Comparison of ENCODE assay signal across 26 mouse cellular contexts in genomic region chr16:85738606-85739195, GRCm38 (mm10).
A peak's percentile ranks its signal among the peaks of the same experiment; 100 is the strongest.
DNase-seq lines count a peak whose midpoint lies in the region; ATAC-seq and TF ChIP-seq lines count a peak whose summit lies in the region.
"Had no signal": no experiment of that assay in that cellular context is flagged by ENCODE, and none has a peak within 500 bp of the region (broad histone marks: within the 10 kb centered on the region; RNA-seq: fewer than 3 reads in every experiment).

No protein-coding gene starts in this region.

- H3K27me3 ChIP-seq in midbrain, postnatal 0 days (ENCODE audit: insufficient read depth, low read length) = no peaks in the 10 kb centered on the region
- no peaks in the 10 kb centered on the region for H3K27me3 ChIP-seq in midbrain, embryonic 10.5 days (ENCODE audit: low read depth, poor library complexity, severe bottlenecking)
- H3K27me3 ChIP-seq: CH12.LX; embryonic facial prominence, embryonic 12.5 days; embryonic facial prominence, embryonic 15.5 days; forebrain, embryonic 12.5 days; forebrain, embryonic 15.5 days; heart, embryonic 13.5 days had no signal

- H3K4me3 ChIP-seq in midbrain, postnatal 0 days (ENCODE audit: low read depth, low read length) = no peak overlapping the region
- no peak overlapping the region for H3K4me3 ChIP-seq in midbrain, embryonic 10.5 days
- H3K4me3 ChIP-seq: embryonic facial prominence, embryonic 12.5 days; embryonic facial prominence, embryonic 15.5 days; forebrain, embryonic 12.5 days; forebrain, embryonic 15.5 days; heart, adult 2 months; heart, embryonic 10.5 days; heart, embryonic 13.5 days had no signal

- H3K4me1 ChIP-seq in midbrain, postnatal 0 days (ENCODE audit: insufficient read depth, low read length) = no peaks in the 10 kb centered on the region
- no peaks in the 10 kb centered on the region for H3K4me1 ChIP-seq in midbrain, embryonic 10.5 days
- H3K4me1 ChIP-seq: embryonic facial prominence, embryonic 12.5 days; embryonic facial prominence, embryonic 15.5 days; forebrain, embryonic 12.5 days; forebrain, embryonic 15.5 days; heart, embryonic 10.5 days; heart, embryonic 13.5 days had no signal

- no peak for TF ChIP-seq CTCF in midbrain, postnatal 0 days (IDR thresholded peaks at IDR 0.05)

- DNase-seq in cerebellum, adult 9-10 months = peak; percentile 24
- no peak for DNase-seq in cerebellum, adult 9-11 months
- DNase-seq in midbrain, postnatal 0 days (ENCODE audit: low spot score) = peak; percentile 6
- DNase-seq in midbrain, embryonic 10.5 days (ENCODE audit: low spot score) = no peak
- peak; percentile 77 for DNase-seq in retina, postnatal 1 day
- DNase-seq: adrenal gland, adult 2 months; adrenal gland, postnatal 14 days; B cell, adult 2 months; gastrocnemius, postnatal 25 days; heart, adult 2 months; heart, postnatal 14 days; heart, postnatal 4 days; kidney, adult 18-20 months had no signal

- H3K9me3 ChIP-seq in midbrain, postnatal 0 days (ENCODE audit: low read length) = no peaks in the 10 kb centered on the region
- H3K9me3 ChIP-seq in midbrain, embryonic 10.5 days (replicated peaks) = no peaks in the 10 kb centered on the region
- H3K9me3 ChIP-seq: embryonic facial prominence, embryonic 12.5 days; embryonic facial prominence, embryonic 15.5 days; forebrain, embryonic 12.5 days; forebrain, embryonic 15.5 days; G1E; heart, embryonic 10.5 days; heart, embryonic 13.5 days had no signal

- ATAC-seq in midbrain, postnatal 0 days (ENCODE audit: low FRiP score) = no peak
- ATAC-seq in erythroid progenitor cell, adult 5-6 weeks (replicated peaks; ENCODE audit: low FRiP score, poor library complexity, severe bottlenecking) = no peak
- ATAC-seq: forebrain, embryonic 15.5 days; hindbrain, postnatal 0 days; inflammation-experienced regulatory T-cells, adult 6 months; intestine, embryonic 16.5 days had no signal

- no peak overlapping the region for H3K4me2 ChIP-seq in midbrain, postnatal 0 days (ENCODE audit: low read depth, low read length, poor library complexity, severe bottlenecking)
- H3K4me2 ChIP-seq: embryonic facial prominence, embryonic 12.5 days; embryonic facial prominence, embryonic 15.5 days; forebrain, embryonic 12.5 days; forebrain, embryonic 15.5 days; heart, embryonic 13.5 days; hindbrain, embryonic 14.5 days had no signal

- no peak overlapping the region for H3K9ac ChIP-seq in midbrain, postnatal 0 days (replicated peaks; ENCODE audit: low read length, poor library complexity, severe bottlenecking)
- H3K9ac ChIP-seq: embryonic facial prominence, embryonic 12.5 days; embryonic facial prominence, embryonic 15.5 days; forebrain, embryonic 12.5 days; forebrain, embryonic 15.5 days; heart, embryonic 13.5 days; hindbrain, embryonic 14.5 days had no signal

- 78% methylated on average over 2 of the region's 2 CpGs for WGBS in midbrain, postnatal 0 days
- WGBS in midbrain, embryonic 10.5 days = 86% methylated on average over 2 of the region's 2 CpGs

- H3K27ac ChIP-seq in midbrain, postnatal 0 days (ENCODE audit: low read depth, low read length) = no peak overlapping the region
- H3K27ac ChIP-seq in midbrain, embryonic 10.5 days (replicated peaks) = no peak overlapping the region
- H3K27ac ChIP-seq: embryonic facial prominence, embryonic 12.5 days; embryonic facial prominence, embryonic 15.5 days; forebrain, embryonic 12.5 days; forebrain, embryonic 15.5 days; heart, adult 2 months; heart, embryonic 10.5 days; heart, embryonic 13.5 days; hindbrain, embryonic 14.5 days; hindbrain, postnatal 0 days had no signal

- H3K36me3 ChIP-seq in midbrain, postnatal 0 days (ENCODE audit: insufficient read depth, low read length) = no peaks in the 10 kb centered on the region
- no peaks in the 10 kb centered on the region for H3K36me3 ChIP-seq in midbrain, embryonic 10.5 days
- H3K36me3 ChIP-seq: embryonic facial prominence, embryonic 12.5 days; embryonic facial prominence, embryonic 15.5 days; forebrain, embryonic 12.5 days; forebrain, embryonic 15.5 days; G1E; heart, embryonic 10.5 days; heart, embryonic 13.5 days had no signal

Comparison
In these comparisons a context has a peak if more than half of its experiments do, and no peak if none do; other contexts are left out.
1. DNase-seq: peak in cerebellum, adult 9-10 months (single experiment), midbrain, postnatal 0 days (single experiment) and retina, postnatal 1 day (single experiment); none in cerebellum, adult 9-11 months (single experiment) and midbrain, embryonic 10.5 days (single experiment).